Mouse (Mus musculus) stomach, postnatal 0 days (tissue): Measurements from ENCODE around the gene Gjd2. TPM values are rescaled to one million over a fixed set of nuclear protein-coding genes. Genes with fewer than 3 reads are reported as not detected.
A peak's percentile ranks its signal among the peaks of the same experiment; 100 is the strongest.

ENCODE experiments used
- ATAC-seq: fragments of 200-750 bp; cut with Nextera tagmentation; 2 replicates; pipeline ENCODE4 v1.8.0; 2017; ENCODE audit not compliant: low FRiP score, low TSS enrichment
- DNase-seq: peaks from one replicate; pipeline ENCODE4 v3.0.0-alpha.2; 2016; ENCODE audit warnings: low spot score
- H3K27ac ChIP-seq: fragments of 300-500 bp; sonication (generic); replicated peaks from 2 replicates; pipeline ENCODE4 v1.5.1; 2014; ENCODE audit warnings: mild to moderate bottlenecking, control low read depth
- H3K27me3 ChIP-seq: fragments of 300-500 bp; sonication (generic); 2 replicates; pipeline ENCODE4 v1.6.1; 2014; ENCODE audit warnings: low read length; ENCODE audit not compliant: control insufficient read depth, insufficient read depth
- H3K36me3 ChIP-seq: fragments of 300-500 bp; sonication (generic); 2 replicates; pipeline ENCODE4 v1.6.1; 2014; ENCODE audit warnings: low read length, mixed read lengths; ENCODE audit not compliant: control insufficient read depth, insufficient read depth
- H3K4me1 ChIP-seq: fragments of 300-500 bp; sonication (generic); replicated peaks from 2 replicates; pipeline ENCODE4 v1.6.1; 2014; ENCODE audit warnings: antibody characterized with exemption; ENCODE audit not compliant: control insufficient read depth, insufficient read depth
- H3K4me2 ChIP-seq: fragments of 300-500 bp; sonication (generic); replicated peaks from 2 replicates; pipeline ENCODE4 v1.6.1; 2014; ENCODE audit warnings: low read depth, mild to moderate bottlenecking, control low read depth, moderate library complexity
- H3K4me3 ChIP-seq: fragments of 300-500 bp; sonication (generic); 2 replicates; pipeline ENCODE4 v1.5.1; 2014; ENCODE audit warnings: low read depth, low read length, control low read depth
- H3K9ac ChIP-seq: fragments of 300-500 bp; sonication (generic); 2 replicates; pipeline ENCODE4 v1.6.1; 2014; ENCODE audit warnings: mild to moderate bottlenecking, low read length, control low read depth, mixed read lengths
- H3K9me3 ChIP-seq: fragments of 300-500 bp; sonication (generic); 2 replicates; pipeline ENCODE4 v1.6.1; 2016; ENCODE audit warnings: low read length; ENCODE audit not compliant: control insufficient read depth
- CTCF ChIP-seq: IDR thresholded peaks from 2 replicates; pipeline ENCODE4 v1.5.1; 2016; ENCODE audit warnings: antibody characterized with exemption, low read depth, mild to moderate bottlenecking, moderate library complexity
- EP300 ChIP-seq: optimal IDR thresholded peaks from 2 replicates; pipeline ENCODE3; 2016; ENCODE audit warnings: antibody characterized with exemption
- WGBS: fragments of 180-500 bp; shearing (Covaris S2); extraction: QIAGEN DNeasy Blood & Tissue Kit; methylation state at CpG from one replicate; pipeline ENCODE4 v1.1.7; 2014; 5-methylcytosine and 5-hydroxymethylcytosine counted together
- polyA plus RNA-seq: library from polyadenylated mRNA; unstranded; fragments of >200 nt; fragmentation: Nextera tagmentation; extraction: Ambion mirVana; gene quantifications from 2 replicates; pipeline ENCODE4 v1.2.1, GENCODE M21; 2015

The Gjd2 gene
- polyA plus RNA-seq, 1 experiment from 2014 or later = 0.21 TPM

- ATAC-seq (peak; percentile 47), DNase-seq (no peak)
- no peak within 1 kb of the TSS for H3K27ac ChIP-seq
Measured at GRCm38 (mm10) chr2:114052696-114053598, 39.5 kb upstream of the Gjd2 start, which contains the start of gene Actc1. TSS of gene Actc1 (minus strand) at chr2:114053548.

GRCm38 (mm10) chr2:114051871-114052241 is 38.4 kb upstream of the Gjd2 start:
- ATAC-seq = no peak
- 91% methylated on average over 14 of the region's 14 CpGs for WGBS
- Histone ChIP-seq H3K4me3 (no peak overlapping the region), H3K4me1 (no peaks in the 10 kb centered on the region), H3K9ac (no peak overlapping the region), H3K36me3 (no peaks in the 10 kb centered on the region), H3K27me3 (no peaks in the 10 kb centered on the region), H3K4me2 (no peak overlapping the region), H3K27ac (no peak overlapping the region), H3K9me3 (no peaks in the 10 kb centered on the region)
- no peak for DNase-seq
- TF ChIP-seq CTCF (no peak), EP300 (no peak)

More at GRCm38 (mm10) chr2:114052696-114053598, 39.5 kb upstream of the Gjd2 start, which contains the start of gene Actc1:
- Histone ChIP-seq H3K27me3 (no peaks in the 10 kb centered on the region), H3K4me3 (peak within 1 kb of the TSS; percentile 15; the same call in 1 of the 2 replicates), H3K36me3 (no peaks in the 10 kb centered on the region), H3K9me3 (no peaks in the 10 kb centered on the region), H3K4me1 (no peaks in the 10 kb centered on the region), H3K9ac (no peak within 1 kb of the TSS), H3K4me2 (peak within 1 kb of the TSS; percentile 39; the same call in 1 of the 2 replicates)
- 22% methylated on average over 14 of the region's 14 CpGs for WGBS
- no peak for TF ChIP-seq EP300
- TF ChIP-seq CTCF = no peak

GRCm38 (mm10) chr2:114051111-114051870 is 37.9 kb upstream of the Gjd2 start:
- TF ChIP-seq CTCF = no peak
- no peak for TF ChIP-seq EP300
- H3K36me3 ChIP-seq = no peaks in the 10 kb centered on the region
- no peaks in the 10 kb centered on the region for H3K9me3 ChIP-seq
- H3K27me3 ChIP-seq = no peaks in the 10 kb centered on the region
- H3K4me3 ChIP-seq = no peak overlapping the region
- H3K4me2 ChIP-seq = no peak overlapping the region
- no peak overlapping the region for H3K27ac ChIP-seq
- ATAC-seq (no peak), DNase-seq (no peak)
- no peak overlapping the region for H3K9ac ChIP-seq
- 74% methylated on average over 7 of the region's 7 CpGs for WGBS
- no peaks in the 10 kb centered on the region for H3K4me1 ChIP-seq

GRCm38 (mm10) chr2:114050150-114050549 is 36.7 kb upstream of the Gjd2 start:
- H3K9me3 ChIP-seq = no peaks in the 10 kb centered on the region
- H3K4me2 ChIP-seq = no peak overlapping the region
- no peak overlapping the region for H3K4me3 ChIP-seq
- WGBS = 92% methylated on average over 7 of the region's 7 CpGs
- H3K27me3 ChIP-seq = no peaks in the 10 kb centered on the region
- TF ChIP-seq EP300 = no peak
- no peak for TF ChIP-seq CTCF
- no peaks in the 10 kb centered on the region for H3K36me3 ChIP-seq
- no peak overlapping the region for H3K9ac ChIP-seq
- no peak for DNase-seq
- H3K4me1 ChIP-seq = no peaks in the 10 kb centered on the region
- H3K27ac ChIP-seq = no peak overlapping the region
- ATAC-seq = no peak

GRCm38 (mm10) chr2:114049372-114049771 is 36.0 kb upstream of the Gjd2 start:
- Histone ChIP-seq H3K4me2 (no peak overlapping the region), H3K9ac (no peak overlapping the region), H3K4me1 (no peaks in the 10 kb centered on the region), H3K36me3 (no peaks in the 10 kb centered on the region), H3K27me3 (no peaks in the 10 kb centered on the region), H3K4me3 (no peak overlapping the region), H3K27ac (no peak overlapping the region), H3K9me3 (no peaks in the 10 kb centered on the region)
- no peak for TF ChIP-seq CTCF
- no peak for TF ChIP-seq EP300
- DNase-seq (no peak), ATAC-seq (no peak)
- 94% methylated on average over 7 of the region's 7 CpGs for WGBS
